Mouse (Mus musculus) heart, adult 8-10 months (tissue): ENCODE data around the gene Tmem120a. TPM values are rescaled to one million over a fixed set of nuclear protein-coding genes. Genes with fewer than 3 reads are reported as not detected.

Experiments
- DNase-seq: peaks from one replicate; pipeline ENCODE4 v3.0.0; 2022; ENCODE audit warnings: low spot score
- total RNA-seq, 4 experiments: library from RNA; stranded (reverse); gene quantifications; 2 replicates each; pipeline ENCODE4 v1.2.4; 2022

The Tmem120a gene
- total RNA-seq, 4 experiments from 2014 or later: 14.9 to 19.0 (median 16.7) TPM

DNA sequence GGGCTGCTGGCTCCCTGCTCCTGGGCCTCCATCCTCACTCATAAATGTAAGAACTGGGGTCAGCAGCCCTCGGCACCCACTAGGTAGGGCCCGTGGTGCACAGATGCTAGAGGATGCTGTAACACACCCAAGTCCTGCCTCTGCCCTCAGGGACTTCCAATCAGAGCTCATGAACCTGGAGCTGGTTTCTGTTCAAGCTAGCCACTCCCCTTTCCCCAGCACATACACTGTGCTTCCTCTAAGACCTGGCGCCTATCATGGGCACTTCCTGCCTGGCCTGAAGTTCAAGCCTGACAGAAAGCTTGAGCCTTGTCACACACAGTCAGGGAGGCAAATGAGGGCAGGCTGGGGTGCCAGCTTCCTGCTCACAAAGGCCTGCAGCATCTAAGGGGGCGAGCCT lies 11.2 kb downstream of the Tmem120a start:
- no peak for DNase-seq

DNA sequence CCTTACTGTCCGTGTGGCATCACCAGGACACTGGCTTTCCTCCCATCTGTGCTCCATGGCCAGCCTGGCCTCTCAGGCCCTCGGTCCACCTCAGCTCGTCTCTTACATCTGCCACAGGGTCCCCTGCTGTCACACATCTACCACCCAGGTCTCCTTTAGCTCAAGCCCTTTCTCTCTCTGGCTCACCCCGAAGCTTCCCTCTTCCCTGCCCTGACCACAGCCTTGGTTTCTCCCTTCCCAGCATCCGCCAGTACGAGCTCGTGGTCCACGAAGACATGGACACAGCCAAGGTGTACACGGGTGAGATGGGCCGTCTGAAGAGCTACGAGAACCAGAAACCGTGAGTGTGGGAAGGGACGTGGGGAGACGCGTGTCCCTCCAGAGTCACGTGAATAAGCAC lies 12.9 kb downstream of the Tmem120a start:
- DNase-seq: no peak

DNA sequence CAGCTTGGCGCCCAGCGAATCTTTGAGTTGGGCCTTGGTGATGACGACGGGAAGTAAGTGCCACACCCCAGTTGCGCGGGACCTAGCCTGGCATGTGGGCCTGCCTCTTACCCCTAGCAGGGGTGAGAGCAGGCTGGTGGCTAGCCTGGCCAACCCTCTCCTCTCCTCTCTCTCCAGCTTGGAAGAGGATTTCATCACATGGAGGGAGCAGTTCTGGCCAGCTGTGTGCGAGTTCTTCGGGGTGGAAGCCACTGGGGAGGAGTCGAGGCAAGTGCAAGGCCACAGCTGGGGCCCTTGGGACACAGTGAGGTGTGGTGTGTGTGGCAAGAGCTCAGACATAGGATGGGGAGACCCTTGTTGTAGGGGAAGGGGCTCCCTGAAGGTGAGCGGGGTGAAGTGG lies 13.3 kb downstream of the Tmem120a start:
- DNase-seq: no peak

DNA sequence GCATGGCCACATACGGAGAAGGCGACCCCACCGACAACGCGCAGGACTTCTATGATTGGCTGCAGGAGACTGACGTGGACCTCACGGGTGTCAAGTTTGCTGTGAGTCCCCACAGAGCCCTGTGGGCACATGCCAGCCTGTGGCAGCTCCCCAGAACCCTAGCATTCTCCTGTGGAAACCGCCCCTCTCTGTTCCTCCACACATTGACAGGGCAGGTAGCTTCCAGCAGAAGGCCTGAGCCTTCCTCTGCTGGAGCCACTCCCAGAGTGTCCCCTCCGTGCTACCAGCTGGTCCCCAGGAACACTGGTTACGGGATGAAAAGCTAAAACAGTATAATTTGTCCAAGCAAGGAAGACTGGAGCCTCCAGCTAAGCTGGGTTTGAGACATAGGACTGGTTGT lies 14.0 kb downstream of the Tmem120a start:
- DNase-seq: no peak

DNA sequence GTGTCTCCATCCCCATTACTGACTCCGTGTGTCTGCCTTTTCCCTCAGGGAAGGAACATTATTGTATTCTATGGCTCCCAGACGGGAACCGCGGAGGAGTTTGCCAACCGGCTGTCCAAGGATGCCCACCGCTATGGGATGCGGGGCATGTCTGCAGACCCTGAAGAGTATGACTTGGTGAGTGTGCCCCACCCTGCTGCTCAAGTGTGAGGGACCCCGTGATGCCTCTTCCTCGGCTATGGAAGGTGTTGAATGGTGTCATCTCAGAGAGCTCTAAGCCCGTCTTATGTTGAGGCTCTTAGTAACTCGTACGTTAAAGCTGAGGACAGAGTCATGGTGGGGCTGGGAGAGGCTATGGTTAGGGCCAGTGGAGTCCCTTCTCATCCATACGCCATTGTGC lies 14.9 kb downstream of the Tmem120a start:
- no peak for DNase-seq

DNA sequence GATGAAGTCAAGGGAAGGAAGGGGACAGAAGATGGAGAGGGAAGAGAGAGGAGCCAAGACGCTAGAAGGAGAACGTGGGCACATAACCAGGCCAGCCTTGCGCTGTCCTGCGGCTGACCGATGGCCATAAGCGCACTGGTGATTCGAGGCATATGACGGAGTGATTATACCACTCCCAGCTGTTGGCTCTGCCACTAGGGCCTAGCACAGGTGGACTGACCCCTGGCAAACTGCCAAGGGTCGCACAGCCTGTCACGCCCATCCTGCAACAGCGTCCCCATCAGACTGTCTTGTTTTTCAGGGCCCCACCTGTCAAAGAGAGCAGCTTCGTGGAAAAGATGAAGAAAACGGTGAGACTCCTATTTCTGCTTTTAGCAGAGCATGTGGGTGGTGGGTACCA lies 15.9 kb downstream of the Tmem120a start:
- no peak for DNase-seq

DNA sequence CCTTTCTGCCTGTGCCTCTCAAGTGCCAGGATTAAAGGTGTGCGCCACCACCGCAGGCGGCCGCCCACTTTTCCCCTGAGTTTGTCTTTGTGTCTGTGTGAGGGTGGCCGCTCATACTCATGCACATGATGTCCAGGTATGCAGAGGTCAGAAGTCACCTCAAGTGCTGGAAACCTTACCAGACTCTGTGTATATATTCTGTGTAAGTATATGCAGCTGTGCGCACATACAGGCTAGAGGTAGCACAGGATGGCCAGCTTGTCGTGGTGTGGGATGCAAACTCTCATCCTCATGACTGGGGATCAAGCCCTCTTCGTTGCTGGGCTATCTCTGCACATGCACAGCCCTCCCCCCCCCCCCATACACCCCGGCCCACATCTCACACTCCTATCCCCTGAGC lies 16.4 kb downstream of the Tmem120a start:
- no peak for DNase-seq

DNA sequence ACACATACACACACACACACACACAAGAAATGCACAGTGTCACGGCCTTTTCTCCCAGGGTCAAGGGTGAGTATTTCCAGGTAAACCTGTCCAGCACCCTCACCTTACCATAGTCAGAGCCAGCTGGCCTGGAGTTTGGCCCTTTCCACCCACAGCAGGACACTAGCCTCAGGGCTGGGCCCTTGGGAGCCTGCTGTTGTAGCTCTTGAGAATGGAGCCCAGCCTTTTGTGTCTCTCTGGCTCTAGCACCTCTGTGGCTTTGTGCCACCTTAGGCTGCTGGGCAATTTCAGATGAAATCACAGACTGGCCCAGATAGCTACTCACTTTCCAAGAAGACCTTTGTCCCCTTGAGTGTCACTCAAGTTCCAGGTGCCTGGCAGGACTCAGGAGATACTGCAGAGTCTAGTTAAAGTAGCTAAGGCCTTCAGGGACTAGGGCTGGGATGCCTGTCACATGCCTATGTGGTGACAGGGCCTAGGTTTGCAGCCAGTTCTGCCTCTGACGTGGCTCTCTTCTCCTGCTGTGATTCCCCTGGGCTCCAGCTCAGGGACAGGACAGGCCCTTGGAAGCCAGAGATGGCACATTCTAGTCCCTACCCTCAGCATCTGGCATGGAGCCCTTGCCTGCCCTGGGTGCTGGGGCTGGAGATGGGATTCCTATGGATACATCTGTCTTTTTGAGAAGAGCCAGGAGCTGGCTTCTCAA lies 17.5 kb downstream of the Tmem120a start:
- peak; percentile 71 for DNase-seq

DNA sequence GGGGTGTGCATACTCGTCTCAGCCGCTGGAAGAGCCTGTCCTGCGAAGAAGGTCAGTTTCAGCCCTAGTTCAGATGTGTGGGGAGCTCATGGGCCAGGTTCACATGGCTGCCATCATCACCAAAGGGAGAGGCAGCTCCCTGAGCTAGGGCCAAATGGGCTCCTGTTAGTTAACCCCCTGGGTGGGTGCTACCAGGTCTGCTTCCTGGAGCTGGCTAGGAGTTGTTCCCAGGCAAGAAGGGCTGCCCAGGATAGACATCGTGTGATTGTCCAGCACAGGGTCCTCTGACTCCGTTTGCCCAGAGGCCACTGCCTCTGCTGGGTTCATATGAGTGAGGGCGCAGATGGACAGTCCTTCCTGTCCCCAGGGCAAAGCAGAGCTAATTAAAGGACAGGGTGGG lies 18.3 kb downstream of the Tmem120a start:
- DNase-seq: no peak

DNA sequence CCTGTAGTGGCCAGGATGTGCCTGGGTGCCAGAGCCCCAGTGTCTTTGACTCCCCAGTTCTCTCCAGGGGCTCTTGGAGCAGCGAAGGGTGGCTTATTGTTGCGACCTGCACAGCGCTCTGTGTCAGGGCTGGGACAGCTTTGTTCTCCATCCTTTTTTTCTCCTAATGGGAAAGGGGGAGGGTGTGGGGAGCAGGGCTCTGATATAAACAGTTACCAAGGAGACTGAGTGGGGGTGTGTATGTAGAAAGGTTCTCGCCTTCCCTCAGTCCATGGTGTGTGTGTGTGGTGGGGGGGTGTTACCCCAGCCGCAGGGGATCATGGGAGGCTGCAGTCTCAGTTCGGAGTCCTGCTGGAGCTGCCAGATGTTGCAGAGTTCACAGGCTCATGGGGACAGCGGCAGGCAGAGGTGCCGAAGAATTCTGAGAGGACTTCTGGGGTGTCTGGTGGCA lies 18.8 kb downstream of the Tmem120a start:
- DNase-seq: no peak

DNA sequence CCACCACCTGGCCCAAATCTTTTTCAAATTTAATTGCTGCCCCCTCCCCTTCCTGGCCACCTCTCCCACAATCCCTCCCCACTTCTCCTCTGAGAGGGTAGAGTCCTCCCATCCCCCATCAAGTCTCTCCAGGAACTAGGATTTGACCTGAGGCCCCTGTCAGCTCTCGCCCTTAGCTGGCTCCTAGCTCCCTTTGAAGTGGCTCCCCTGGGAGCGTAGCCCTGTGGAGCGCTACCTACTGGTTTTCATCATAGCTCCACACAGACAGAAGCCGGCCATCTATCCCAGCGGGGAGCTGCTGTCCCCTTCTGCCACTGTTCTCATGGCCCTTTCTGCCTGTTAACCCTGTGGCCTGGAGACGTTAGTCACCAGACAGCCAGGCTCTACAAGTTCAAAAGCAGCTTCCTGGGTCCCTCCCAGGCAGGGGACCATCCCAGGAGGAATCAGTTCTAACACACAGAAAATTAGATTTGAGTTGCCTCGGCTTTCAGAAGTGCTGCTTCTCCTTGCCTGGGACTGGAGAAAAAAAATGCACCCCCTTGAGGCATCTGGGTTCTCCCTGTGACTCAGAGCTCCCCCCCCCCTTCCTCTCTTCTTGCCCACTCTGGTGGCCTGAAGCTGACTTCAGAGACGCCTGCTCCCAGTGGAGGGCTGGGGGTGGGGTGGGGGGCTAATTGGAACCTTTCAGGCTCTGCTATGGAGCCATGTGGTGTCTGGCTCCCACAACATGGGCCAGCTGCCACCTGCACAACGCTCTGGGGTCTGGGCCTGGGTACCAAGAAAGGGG lies 19.5 kb downstream of the Tmem120a start:
- DNase-seq: no peak

DNA sequence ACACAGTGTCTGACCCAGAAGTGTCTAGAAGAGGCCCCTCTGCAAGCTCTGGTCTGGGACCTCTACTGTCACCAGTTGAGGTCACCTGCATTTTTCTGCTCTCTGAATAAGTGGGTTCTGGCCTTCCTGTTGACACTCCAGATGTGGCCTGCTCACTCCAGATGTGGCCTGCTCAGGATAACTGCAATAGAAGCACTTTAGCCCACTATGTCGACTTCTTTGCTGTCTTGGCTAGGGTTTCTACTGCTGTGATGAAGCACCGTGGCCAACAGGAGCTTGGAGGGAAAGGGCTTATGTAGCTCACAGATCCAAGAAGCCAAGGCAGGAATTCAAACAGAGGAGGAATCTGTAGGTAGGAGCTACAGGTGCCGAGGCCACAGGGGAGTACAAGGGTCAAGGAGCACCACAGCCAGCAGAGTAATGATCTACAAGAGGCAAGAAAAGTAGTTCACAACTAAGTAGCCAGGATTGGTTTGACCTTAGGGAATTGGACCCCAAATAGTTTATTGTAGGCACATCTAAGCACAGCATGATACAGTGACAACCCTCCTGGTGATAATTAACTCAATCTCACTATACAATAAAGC lies 21.0 kb downstream of the Tmem120a start:
- no peak for DNase-seq

DNA sequence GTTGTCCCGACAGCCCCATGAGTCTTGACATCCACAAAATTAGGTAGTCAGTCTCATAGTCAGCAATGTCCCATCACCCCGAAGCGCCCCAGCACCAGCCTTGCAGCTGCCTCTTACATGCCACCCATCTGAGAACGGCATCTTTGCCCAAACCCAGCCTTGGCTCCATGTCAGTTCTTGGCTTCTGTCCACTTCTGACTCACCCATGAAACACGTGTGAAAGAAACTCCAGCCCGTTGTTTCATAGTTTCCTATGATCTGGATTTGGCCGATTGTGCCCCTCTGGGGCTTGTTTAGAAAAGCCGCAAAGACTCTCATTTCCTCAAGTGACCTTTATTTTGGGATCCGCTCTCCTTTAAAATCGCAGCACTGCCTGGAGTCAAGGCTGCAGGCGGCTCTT lies 22.1 kb downstream of the Tmem120a start:
- peak; percentile 80 for DNase-seq

DNA sequence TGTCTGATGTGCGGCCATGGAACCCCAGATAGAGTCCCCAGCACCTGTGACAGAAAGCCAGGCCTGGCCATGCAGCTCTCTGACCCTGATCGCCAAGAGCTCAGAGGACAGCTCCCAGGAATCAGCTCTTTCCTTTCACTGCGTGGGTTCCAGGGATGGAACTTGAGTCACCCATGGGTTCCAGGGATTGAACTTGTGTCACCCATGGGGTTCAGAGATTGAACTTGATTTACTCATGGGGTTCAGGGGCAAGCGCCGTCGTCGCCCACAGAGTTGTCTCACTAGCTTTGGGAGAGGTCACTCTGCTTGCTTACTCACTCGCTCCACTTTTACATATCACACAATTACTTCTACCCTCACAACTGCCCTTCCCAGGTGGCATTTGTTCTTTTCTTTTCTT lies 23.2 kb downstream of the Tmem120a start:
- no peak for DNase-seq

DNA sequence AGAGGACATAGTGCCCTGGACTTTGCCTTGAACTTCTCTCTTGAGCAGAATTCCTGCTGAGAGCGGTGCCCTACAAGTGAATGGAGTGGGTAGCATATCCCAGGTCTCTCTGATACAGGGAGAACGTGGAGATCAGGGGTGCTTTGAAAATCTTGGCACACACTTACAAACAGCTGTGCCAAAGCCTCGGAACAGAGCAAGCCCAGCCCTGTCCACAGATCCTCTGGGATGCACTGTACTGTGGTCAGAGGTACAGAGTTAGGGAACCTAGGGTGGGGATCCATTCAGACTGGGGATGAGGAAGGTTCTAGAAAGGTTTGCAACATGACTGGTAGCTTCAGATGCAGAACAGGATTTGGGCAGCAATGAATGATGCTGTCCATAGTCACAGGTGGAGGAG lies 24.1 kb downstream of the Tmem120a start:
- no peak for DNase-seq

DNA sequence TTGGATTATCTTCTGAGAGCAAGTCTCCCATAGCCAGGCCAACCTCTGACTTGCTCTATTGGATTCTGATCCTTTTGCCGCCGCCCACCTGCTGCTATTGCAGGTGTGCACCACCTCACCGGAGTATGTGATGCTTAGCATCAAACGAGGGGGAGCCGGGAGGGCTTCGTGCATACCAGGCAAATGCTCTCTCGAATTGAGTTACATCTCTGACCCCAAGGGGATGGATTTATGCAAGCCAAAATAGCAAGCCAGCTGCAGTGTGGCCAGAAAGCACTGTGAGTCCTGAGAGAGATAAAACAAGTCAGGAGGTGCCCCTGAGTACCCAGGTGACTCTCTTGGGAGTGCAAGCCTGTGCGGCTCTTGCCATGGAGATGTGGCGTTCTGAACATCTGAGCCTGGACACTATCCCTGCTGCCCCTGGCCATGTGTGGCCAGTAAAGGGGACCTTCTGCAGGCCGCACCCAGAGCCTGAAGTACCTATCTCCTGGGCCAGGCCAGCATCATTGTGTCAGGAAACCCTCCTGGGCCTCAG lies 24.6 kb downstream of the Tmem120a start:
- DNase-seq: no peak

DNA sequence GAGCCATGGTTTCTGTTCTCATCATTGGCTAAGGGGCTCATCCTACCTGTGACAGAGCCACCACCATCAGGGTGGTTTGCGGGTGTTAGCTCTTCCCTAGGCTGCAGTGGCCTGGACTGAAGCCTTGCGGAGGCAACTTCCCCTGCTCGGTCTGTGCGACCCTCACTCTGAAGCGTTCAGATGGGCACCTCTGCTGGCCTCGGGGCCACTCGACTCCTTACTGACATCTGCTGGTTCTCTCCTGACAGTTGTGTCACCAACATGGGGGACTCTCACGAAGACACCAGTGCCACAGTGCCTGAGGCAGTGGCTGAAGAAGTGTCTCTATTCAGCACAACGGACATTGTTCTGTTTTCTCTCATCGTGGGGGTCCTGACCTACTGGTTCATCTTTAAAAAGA lies 28.6 kb downstream of the Tmem120a start:
- DNase-seq: no peak

DNA sequence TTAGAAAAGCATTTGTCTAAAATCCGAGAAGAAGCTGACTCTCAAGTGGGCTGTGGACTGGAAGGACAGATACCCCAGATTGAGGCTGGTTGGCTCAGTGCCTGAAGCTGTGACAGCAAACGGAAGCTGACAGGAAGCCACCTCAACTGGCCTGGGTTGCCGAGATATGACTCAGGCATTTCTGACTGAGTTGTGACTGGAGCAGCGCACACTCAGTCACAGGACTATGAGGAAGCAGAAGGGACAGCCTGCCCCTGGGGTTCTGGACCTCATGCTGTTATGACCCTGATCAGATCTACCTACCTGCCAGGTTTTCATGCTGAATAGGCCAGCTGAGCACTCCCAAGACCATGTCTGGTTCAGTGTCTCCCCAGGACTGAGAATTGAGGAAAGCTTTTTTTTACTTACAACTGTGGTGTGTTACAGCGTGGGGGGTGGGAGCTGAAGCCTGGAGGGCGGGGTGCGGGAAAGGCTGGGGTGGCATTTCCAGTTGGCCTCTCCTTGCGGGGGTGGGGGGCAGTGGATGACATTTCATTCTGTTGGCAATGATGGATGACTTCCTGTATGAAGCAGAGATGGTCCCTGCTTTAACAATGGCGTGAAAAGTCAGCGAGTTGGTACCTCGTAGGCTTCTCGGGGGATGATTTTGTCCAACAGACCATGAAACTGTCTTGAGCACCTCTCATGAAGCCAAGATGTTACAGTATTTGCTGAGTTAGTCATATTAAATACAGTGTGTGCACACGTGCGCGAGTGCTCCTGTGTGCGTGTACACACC lies 30.6 kb downstream of the Tmem120a start:
- peak; percentile 83 for DNase-seq

DNA sequence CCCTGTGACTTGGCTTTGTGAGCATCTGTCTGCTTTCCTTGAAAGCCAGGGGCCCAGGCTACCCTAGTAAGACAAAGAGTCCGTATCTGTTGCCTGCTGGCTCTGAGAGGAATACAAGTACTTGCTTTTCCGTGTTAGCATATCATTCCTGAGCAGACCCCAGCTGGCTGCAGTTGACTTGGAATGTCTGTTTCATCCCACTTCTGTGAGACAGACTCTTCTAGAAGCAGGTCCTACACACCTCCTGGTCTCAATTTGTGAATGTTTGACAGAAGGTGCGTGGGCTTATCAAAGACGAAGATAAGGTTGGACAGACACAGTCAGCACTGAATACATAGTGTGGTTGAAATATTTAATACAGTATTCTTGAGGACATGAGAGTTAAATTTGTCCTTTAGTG lies 31.4 kb downstream of the Tmem120a start:
- DNase-seq: no peak

DNA sequence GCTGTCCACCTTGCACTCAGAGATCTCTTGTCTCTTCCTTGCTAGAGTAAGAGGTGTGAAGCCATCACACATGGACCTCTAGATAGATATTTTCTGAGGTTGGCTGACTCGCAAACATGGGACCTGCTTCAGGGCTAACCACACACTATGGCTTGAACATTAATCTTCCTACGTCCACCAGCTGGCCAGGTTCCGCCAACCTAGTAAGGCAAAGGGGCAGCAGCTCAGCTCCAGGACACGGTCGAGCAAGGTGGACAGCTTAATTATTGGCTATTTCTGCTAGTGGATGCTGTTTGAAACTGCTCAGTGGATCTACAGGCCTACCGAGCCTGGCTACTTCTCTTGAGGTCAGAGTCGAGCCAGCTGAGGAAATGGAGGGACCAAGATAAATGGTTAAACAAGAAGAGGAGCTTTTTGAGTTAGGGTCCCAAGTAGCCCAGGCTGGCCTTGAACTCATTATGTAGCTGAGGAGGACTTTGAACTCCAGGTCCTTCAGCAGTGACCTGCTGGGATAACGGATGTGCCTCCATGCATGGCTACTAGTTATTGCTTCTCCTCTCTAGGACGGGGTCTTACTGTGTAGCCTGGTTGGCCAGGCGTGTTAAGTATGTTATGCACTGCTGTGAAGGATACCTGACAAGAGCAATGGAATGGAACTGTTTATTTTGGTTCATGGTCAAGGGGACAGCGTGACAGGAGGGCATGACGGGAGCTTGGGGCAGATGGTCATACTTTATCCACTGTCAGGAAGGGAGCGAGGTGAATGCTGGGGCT lies 32.5 kb downstream of the Tmem120a start:
- no peak for DNase-seq

DNA sequence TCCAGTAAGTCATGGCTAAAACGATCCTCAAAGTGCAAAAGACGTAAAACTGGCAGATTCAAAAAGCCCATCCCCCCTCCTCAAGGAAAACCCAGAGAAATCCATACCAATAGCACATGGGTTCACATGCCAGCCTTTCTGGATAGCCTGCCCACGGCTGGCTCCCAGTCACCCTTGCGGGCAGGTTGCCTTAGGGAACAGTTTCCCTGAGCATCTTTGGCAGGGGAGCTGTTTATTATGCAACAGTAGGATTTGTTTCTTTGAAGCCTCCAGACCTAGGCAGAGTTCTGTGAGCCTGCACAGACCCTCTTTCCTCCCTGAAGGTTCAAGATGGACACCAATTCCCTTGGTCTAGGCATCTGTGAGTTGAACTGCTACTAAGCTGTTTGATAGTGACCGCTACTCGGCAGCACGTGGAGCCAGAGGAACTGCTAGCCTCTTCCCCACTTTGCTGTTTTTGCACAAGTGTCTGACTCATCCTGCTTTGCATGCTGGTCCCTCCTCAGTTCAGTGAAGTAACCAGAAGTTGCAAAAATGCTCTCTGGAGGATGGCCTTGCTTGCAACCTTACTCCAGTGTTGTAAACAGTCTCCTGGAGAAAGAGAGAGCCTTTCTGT lies 33.5 kb downstream of the Tmem120a start:
- DNase-seq: peak; percentile 61
